Mouse (Mus musculus) embryonic fibroblast, embryonic 13.5 days (primary cell): Measurements from ENCODE around the gene Cyth4. TPM values are rescaled to one million over a fixed set of nuclear protein-coding genes. Genes with fewer than 3 reads are reported as not detected.

ENCODE experiments used
- H3K27ac ChIP-seq: 2 replicates; pipeline ENCODE4 v1.5.1; 2012; ENCODE audit warnings: low read length, control low read depth, inconsistent platforms; ENCODE audit not compliant: insufficient read depth
- H3K4me1 ChIP-seq: 2 replicates; pipeline ENCODE4 v1.6.1; 2011; ENCODE audit warnings: low read length; ENCODE audit not compliant: control insufficient read depth, insufficient read depth
- H3K4me3 ChIP-seq: 2 replicates; pipeline ENCODE4 v1.5.1; 2011; ENCODE audit warnings: mild to moderate bottlenecking, control low read depth, low read length; ENCODE audit not compliant: insufficient read depth
- CTCF ChIP-seq: IDR thresholded peaks from 2 replicates; pipeline ENCODE4 v1.5.1; 2011; ENCODE audit warnings: mild to moderate bottlenecking, control low read depth, low read length, moderate library complexity, borderline replicate concordance; ENCODE audit not compliant: insufficient read depth
- POLR2A ChIP-seq: IDR thresholded peaks from 2 replicates; pipeline ENCODE4 v1.6.1; 2011; ENCODE audit warnings: low read depth, mild to moderate bottlenecking, control low read depth, low read length, moderate library complexity
- polyA plus RNA-seq: library from polyadenylated mRNA; stranded (reverse); fragments of >200 nt; gene quantifications from 2 replicates; pipeline ENCODE4 v1.2.4, GENCODE M21; 2011; ENCODE audit warnings: low read depth; ENCODE audit not compliant: missing spikeins, insufficient read length

The Cyth4 gene
- polyA plus RNA-seq, 1 experiment = 1.3 TPM

- Histone ChIP-seq H3K4me1 (no peaks in the 10 kb centered on the region), H3K4me3 (no peak overlapping the region), H3K27ac (no peak overlapping the region)
- TF ChIP-seq POLR2A (no peak), CTCF (no peak)
Observed at GRCm38 (mm10) chr15:78610705-78611462, 14.0 kb downstream of the Cyth4 start.

- no peak overlapping the region for H3K4me3 ChIP-seq
Observed at GRCm38 (mm10) chr15:78614536-78614935, 17.7 kb downstream of the Cyth4 start.

GRCm38 (mm10) chr15:78616973-78617372 lies 20.1 kb downstream of the Cyth4 start:
- TF ChIP-seq POLR2A (no peak), CTCF (no peak)
- Histone ChIP-seq H3K27ac (no peak overlapping the region), H3K4me1 (no peaks in the 10 kb centered on the region), H3K4me3 (no peak overlapping the region)

More at GRCm38 (mm10) chr15:78614536-78614935, 17.7 kb downstream of the Cyth4 start:
- Histone ChIP-seq H3K27ac (no peak overlapping the region), H3K4me1 (no peaks in the 10 kb centered on the region)
- TF ChIP-seq POLR2A (no peak), CTCF (no peak)

GRCm38 (mm10) chr15:78623426-78623825 lies 26.6 kb downstream of the Cyth4 start:
- peak; percentile 89 for TF ChIP-seq CTCF
- TF ChIP-seq POLR2A = no peak
- Histone ChIP-seq H3K4me3 (no peak overlapping the region), H3K4me1 (peaks cover 3% of the 10 kb centered on the region; the same call in 1 of the 2 replicates), H3K27ac (no peak overlapping the region)

- TF ChIP-seq POLR2A (no peak), CTCF (no peak)
- H3K4me3 ChIP-seq = no peak overlapping the region
- peaks cover 3% of the 10 kb centered on the region; the same call in 1 of the 2 replicates for H3K4me1 ChIP-seq
- peak overlapping the region; percentile 4; the same call in 1 of the 2 replicates for H3K27ac ChIP-seq
Observed at GRCm38 (mm10) chr15:78624431-78624950, 27.6 kb downstream of the Cyth4 start.

- H3K4me1 ChIP-seq = peaks cover 3% of the 10 kb centered on the region; the same call in 1 of the 2 replicates
- peak overlapping the region; percentile 4; the same call in 1 of the 2 replicates for H3K27ac ChIP-seq
- no peak overlapping the region for H3K4me3 ChIP-seq
- TF ChIP-seq POLR2A = no peak
- no peak for TF ChIP-seq CTCF
Observed at GRCm38 (mm10) chr15:78624961-78625360, 28.1 kb downstream of the Cyth4 start.

GRCm38 (mm10) chr15:78626285-78626684 lies 29.4 kb downstream of the Cyth4 start:
- TF ChIP-seq POLR2A (no peak), CTCF (no peak)
- Histone ChIP-seq H3K4me1 (peaks cover 3% of the 10 kb centered on the region; the same call in 1 of the 2 replicates), H3K27ac (no peak overlapping the region), H3K4me3 (no peak overlapping the region)

GRCm38 (mm10) chr15:78632387-78632786 lies 35.5 kb downstream of the Cyth4 start:
- Histone ChIP-seq H3K4me1 (peaks cover 11% of the 10 kb centered on the region; the same call in 1 of the 2 replicates), H3K4me3 (no peak overlapping the region), H3K27ac (no peak overlapping the region)
- TF ChIP-seq POLR2A = no peak
- no peak for TF ChIP-seq CTCF

GRCm38 (mm10) chr15:78633413-78633812 lies 36.6 kb downstream of the Cyth4 start:
- no peak overlapping the region for H3K4me3 ChIP-seq
- TF ChIP-seq POLR2A (no peak), CTCF (no peak)
- no peak overlapping the region for H3K27ac ChIP-seq
- peaks cover 11% of the 10 kb centered on the region; the same call in 1 of the 2 replicates for H3K4me1 ChIP-seq

- H3K4me3 ChIP-seq = no peak overlapping the region
- H3K4me1 ChIP-seq = peaks cover 11% of the 10 kb centered on the region; the same call in 1 of the 2 replicates
Observed at GRCm38 (mm10) chr15:78634095-78634737, 37.4 kb downstream of the Cyth4 start.

More at GRCm38 (mm10) chr15:78634095-78634737, 37.4 kb downstream of the Cyth4 start:
- no peak for TF ChIP-seq CTCF
- TF ChIP-seq POLR2A = no peak
- H3K27ac ChIP-seq = no peak overlapping the region
